Mouse (Mus musculus) intestine, postnatal 0 days (tissue): ENCODE data around the gene Nxpe5. TPM values are rescaled to one million over a fixed set of nuclear protein-coding genes. Genes with fewer than 3 reads are reported as not detected.
A peak's percentile ranks its signal among the peaks of the same experiment; 100 is the strongest.

Experiments
- ATAC-seq: fragments of 200-750 bp; cut with Nextera tagmentation; 2 replicates; pipeline ENCODE4 v1.8.0; 2017; ENCODE audit warnings: mild to moderate bottlenecking, moderate TSS enrichment, moderate library complexity
- H3K27ac ChIP-seq: fragments of 300-500 bp; sonication (generic); 2 replicates; pipeline ENCODE4 v1.5.1; 2014; ENCODE audit warnings: mild to moderate bottlenecking, low read depth, low read length, moderate library complexity
- H3K27me3 ChIP-seq: fragments of 300-500 bp; sonication (generic); replicated peaks from 2 replicates; pipeline ENCODE4 v1.6.1; 2014; ENCODE audit warnings: low read length, mixed read lengths; ENCODE audit not compliant: control insufficient read depth, insufficient read depth
- H3K36me3 ChIP-seq: fragments of 300-500 bp; sonication (generic); 2 replicates; pipeline ENCODE4 v1.6.1; 2014; ENCODE audit warnings: mild to moderate bottlenecking, moderate library complexity; ENCODE audit not compliant: control insufficient read depth, insufficient read depth
- H3K4me1 ChIP-seq: fragments of 300-500 bp; sonication (generic); replicated peaks from 2 replicates; pipeline ENCODE4 v1.6.1; 2014; ENCODE audit warnings: antibody characterized with exemption, low read length, mixed read lengths; ENCODE audit not compliant: control insufficient read depth, insufficient read depth
- H3K4me2 ChIP-seq: fragments of 300-500 bp; sonication (generic); replicated peaks from 2 replicates; pipeline ENCODE4 v1.6.1; 2014; ENCODE audit warnings: low read depth, mild to moderate bottlenecking, moderate library complexity
- H3K4me3 ChIP-seq: fragments of 300-500 bp; sonication (generic); 2 replicates; pipeline ENCODE4 v1.5.1; 2014; ENCODE audit warnings: low read depth, low read length
- H3K9ac ChIP-seq: fragments of 300-500 bp; sonication (generic); 2 replicates; pipeline ENCODE4 v1.6.1; 2014; ENCODE audit warnings: mild to moderate bottlenecking, low read depth, low read length
- H3K9me3 ChIP-seq: fragments of 300-500 bp; sonication (generic); 2 replicates; pipeline ENCODE4 v1.6.1; 2016; ENCODE audit warnings: mixed run types; ENCODE audit not compliant: control insufficient read depth
- CTCF ChIP-seq: sonication (generic); IDR thresholded peaks from 2 replicates; pipeline ENCODE4 v1.5.1; 2016; ENCODE audit warnings: low read depth, mild to moderate bottlenecking, control low read depth, antibody characterized with exemption, moderate library complexity
- WGBS: fragments of 180-500 bp; shearing (Covaris S2); extraction: QIAGEN DNeasy Blood & Tissue Kit; methylation state at CpG from one replicate; pipeline ENCODE4 v1.1.7; 2014; 5-methylcytosine and 5-hydroxymethylcytosine counted together
- polyA plus RNA-seq: library from polyadenylated mRNA; unstranded; fragments of >200 nt; fragmentation: Nextera tagmentation; extraction: Ambion mirVana; gene quantifications from 2 replicates; pipeline ENCODE4 v1.2.1, GENCODE M21; 2015

The Nxpe5 gene
- polyA plus RNA-seq, 1 experiment from 2014 or later = 0.07 TPM

- ATAC-seq = no peak
- 72% methylated on average over 3 of the region's 3 CpGs for WGBS
- Histone ChIP-seq H3K4me1 (no peaks in the 10 kb centered on the region), H3K9ac (no peak overlapping the region), H3K27ac (no peak overlapping the region), H3K4me3 (no peak overlapping the region), H3K36me3 (no peaks in the 10 kb centered on the region), H3K4me2 (no peak overlapping the region), H3K27me3 (no peaks in the 10 kb centered on the region), H3K9me3 (no peaks in the 10 kb centered on the region)
- TF ChIP-seq CTCF = peak; percentile 49
These were observed 62.2 kb downstream of the Nxpe5 start for GRCm38 (mm10) chr5:138287861-138288260.

GRCm38 (mm10) chr5:138291638-138292037 is 65.9 kb downstream of the Nxpe5 start:
- Histone ChIP-seq H3K4me1 (no peaks in the 10 kb centered on the region), H3K4me3 (no peak overlapping the region), H3K27me3 (no peaks in the 10 kb centered on the region), H3K9ac (no peak overlapping the region), H3K27ac (no peak overlapping the region), H3K36me3 (no peaks in the 10 kb centered on the region), H3K9me3 (no peaks in the 10 kb centered on the region), H3K4me2 (no peak overlapping the region)
- WGBS = 36% methylated on average over 1 of the region's 1 CpGs
- no peak for TF ChIP-seq CTCF
- ATAC-seq = no peak

- Histone ChIP-seq H3K9me3 (no peaks in the 10 kb centered on the region), H3K9ac (no peak overlapping the region), H3K4me3 (no peak overlapping the region), H3K4me1 (no peaks in the 10 kb centered on the region), H3K36me3 (no peaks in the 10 kb centered on the region), H3K4me2 (no peak overlapping the region), H3K27me3 (no peaks in the 10 kb centered on the region), H3K27ac (no peak overlapping the region)
- ATAC-seq = no peak
- no peak for TF ChIP-seq CTCF
These were observed 68.5 kb downstream of the Nxpe5 start for GRCm38 (mm10) chr5:138294158-138294557.

- Histone ChIP-seq H3K36me3 (no peaks in the 10 kb centered on the region), H3K27me3 (no peaks in the 10 kb centered on the region), H3K9me3 (no peaks in the 10 kb centered on the region), H3K4me1 (no peaks in the 10 kb centered on the region), H3K9ac (no peak overlapping the region), H3K27ac (no peak overlapping the region), H3K4me2 (no peak overlapping the region), H3K4me3 (no peak overlapping the region)
- WGBS = 65% methylated on average over 2 of the region's 2 CpGs
- TF ChIP-seq CTCF = peak; percentile 13; the same call in 1 of the 2 replicates
- ATAC-seq = peak; percentile 73
These were observed 73.9 kb downstream of the Nxpe5 start for GRCm38 (mm10) chr5:138299613-138300012.

Other genes starting within 250 kb of the Nxpe5 start
- gene Azgp1, start 244.4 kb upstream of the Nxpe5 start, polyA plus RNA-seq = not detected in 2 replicates
- not detected in 2 replicates for gene Smok3a, start 204.6 kb upstream of the Nxpe5 start, polyA plus RNA-seq
- not detected in 2 replicates for gene Smok3b, start 204.5 kb upstream of the Nxpe5 start, polyA plus RNA-seq
- gene Smok3c, start 172.7 kb upstream of the Nxpe5 start, polyA plus RNA-seq = not detected in 2 replicates
- 5.6 and 6.5 TPM in 2 replicates for gene Zkscan1, start 140.8 kb upstream of the Nxpe5 start, polyA plus RNA-seq
- gene Zscan21, start 109.0 kb upstream of the Nxpe5 start, polyA plus RNA-seq = 17.9 and 19.2 TPM in 2 replicates
- 4.5 and 6.1 TPM in 2 replicates for gene Zfp113, start 70.2 kb upstream of the Nxpe5 start, polyA plus RNA-seq
- gene Cops6, start 64.8 kb upstream of the Nxpe5 start, polyA plus RNA-seq = 154 and 161 TPM in 2 replicates
- 4.8 and 5.5 TPM in 2 replicates for gene Ap4m1, start 53.9 kb upstream of the Nxpe5 start, polyA plus RNA-seq
- gene Mcm7, start 53.5 kb upstream of the Nxpe5 start, polyA plus RNA-seq = 35.9 and 39.1 TPM in 2 replicates
- 21.8 and 23.5 TPM in 2 replicates for gene Taf6, start 38.4 kb upstream of the Nxpe5 start, polyA plus RNA-seq
- gene Cnpy4, start 38.4 kb upstream of the Nxpe5 start, polyA plus RNA-seq = 12.1 and 13.0 TPM in 2 replicates
- gene Mblac1, start 31.6 kb upstream of the Nxpe5 start, polyA plus RNA-seq = 5.2 and 6.0 TPM in 2 replicates
- gene Lamtor4, start 29.6 kb downstream of the Nxpe5 start, polyA plus RNA-seq = 124 and 135 TPM in 2 replicates
- 4.4 and 4.8 TPM in 2 replicates for gene BC037034, start 38.1 kb downstream of the Nxpe5 start, polyA plus RNA-seq
- gene Gal3st4, start 46.9 kb downstream of the Nxpe5 start, polyA plus RNA-seq = 0.63 and 0.65 TPM in 2 replicates
- gene Gm43720, start 54.1 kb downstream of the Nxpe5 start, polyA plus RNA-seq = 0.07 TPM in 2 replicates
- 1.4 TPM in 2 replicates for gene Gpc2, start 54.1 kb downstream of the Nxpe5 start, polyA plus RNA-seq
- gene Stag3, start 54.3 kb downstream of the Nxpe5 start, polyA plus RNA-seq = 6.3 and 7.5 TPM in 2 replicates
- 0.21 TPM in 1 of 2 replicates, not detected in the other for gene Pvrig, start 116.1 kb downstream of the Nxpe5 start, polyA plus RNA-seq
- gene Zfp157, start 215.6 kb downstream of the Nxpe5 start, polyA plus RNA-seq = 9.2 and 11.0 TPM in 2 replicates